Mouse (Mus musculus) A20 (cell line): ENCODE measurements around the gene Chd2.

Experiments
- DNase-seq: peaks from one replicate; pipeline ENCODE4 v3.0.0-alpha.2; 2011; ENCODE audit warnings: low read depth, low spot score

Chd2 gene

GRCm38 (mm10) chr7:73452187-73452808, 89.3 kb downstream of the Chd2 start:
- no peak for DNase-seq

GRCm38 (mm10) chr7:73451594-73451993, 90.0 kb downstream of the Chd2 start:
- DNase-seq: no peak

GRCm38 (mm10) chr7:73442246-73442645, 99.4 kb downstream of the Chd2 start:
- no peak for DNase-seq

GRCm38 (mm10) chr7:73441802-73442201, 99.8 kb downstream of the Chd2 start:
- no peak for DNase-seq

- DNase-seq: peak; percentile 35
These were observed 105.9 kb downstream of the Chd2 start for GRCm38 (mm10) chr7:73435685-73436084.

- DNase-seq: no peak
These were observed 107.3 kb downstream of the Chd2 start for GRCm38 (mm10) chr7:73434336-73434677.

GRCm38 (mm10) chr7:73433637-73434335, 107.8 kb downstream of the Chd2 start:
- DNase-seq: no peak

- DNase-seq: no peak
These were observed 113.1 kb downstream of the Chd2 start for GRCm38 (mm10) chr7:73428525-73428924.

GRCm38 (mm10) chr7:73427794-73428193, 113.8 kb downstream of the Chd2 start:
- no peak for DNase-seq

GRCm38 (mm10) chr7:73426752-73427386, 114.8 kb downstream of the Chd2 start:
- no peak for DNase-seq

GRCm38 (mm10) chr7:73426235-73426634, 115.4 kb downstream of the Chd2 start:
- DNase-seq: no peak

- DNase-seq: no peak
These were observed 116.2 kb downstream of the Chd2 start for GRCm38 (mm10) chr7:73425451-73425850.

GRCm38 (mm10) chr7:73424705-73425104, 116.9 kb downstream of the Chd2 start:
- DNase-seq: no peak

GRCm38 (mm10) chr7:73424243-73424642, 117.4 kb downstream of the Chd2 start:
- no peak for DNase-seq

GRCm38 (mm10) chr7:73423236-73423635, 118.4 kb downstream of the Chd2 start:
- DNase-seq: no peak

- peak; percentile 66 for DNase-seq
These were observed 119.2 kb downstream of the Chd2 start for GRCm38 (mm10) chr7:73422223-73423113.

GRCm38 (mm10) chr7:73421278-73422015, 120.2 kb downstream of the Chd2 start:
- no peak for DNase-seq

- DNase-seq: no peak
These were observed 120.8 kb downstream of the Chd2 start for GRCm38 (mm10) chr7:73420827-73421226.

GRCm38 (mm10) chr7:73419375-73419774, 122.3 kb downstream of the Chd2 start:
- no peak for DNase-seq

- DNase-seq: no peak
These were observed 127.4 kb downstream of the Chd2 start for GRCm38 (mm10) chr7:73414192-73414591.

GRCm38 (mm10) chr7:73412419-73412818, 129.2 kb downstream of the Chd2 start:
- no peak for DNase-seq
